Mouse (Mus musculus): Measurements from ENCODE around the gene 6030468B19Rik.

6030468B19Rik gene

DNA sequence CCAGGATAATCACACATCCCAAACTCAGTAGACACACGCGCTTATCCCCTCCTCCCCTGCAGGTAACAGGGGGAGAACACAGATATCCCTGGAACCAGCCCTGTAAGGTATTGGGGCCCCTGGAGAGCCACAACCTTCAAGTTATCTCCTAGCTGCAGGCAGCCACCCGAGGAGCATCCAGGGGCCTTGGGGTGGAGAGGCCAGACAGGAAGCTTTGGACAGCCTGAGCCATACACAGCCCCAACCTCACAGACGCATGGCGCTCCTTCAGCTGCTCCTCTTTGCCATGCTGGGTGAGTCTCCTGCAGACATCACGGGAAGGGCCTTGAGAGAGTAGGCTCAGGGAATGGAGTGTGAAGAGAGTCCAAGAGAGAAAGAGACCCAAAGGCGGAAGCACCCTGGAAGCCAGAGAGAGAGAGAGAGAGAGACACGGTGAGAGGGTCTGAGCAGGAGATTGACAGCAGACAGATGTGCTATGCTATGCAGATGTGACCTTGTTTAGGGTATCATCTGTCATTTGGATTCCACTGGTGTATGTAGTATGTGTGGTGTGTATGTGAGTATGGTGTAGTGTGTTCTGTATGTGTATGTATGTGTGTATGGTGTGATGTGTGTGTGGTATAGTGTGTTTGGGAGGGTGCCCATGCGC lies at the start of gene 6030468B19Rik:
TSS of gene 6030468B19Rik (plus strand) at position 150 of the 649 bp plus-strand sequence.
- DNase-seq (ENCODE audit: low read depth, low spot score): no peak

DNA sequence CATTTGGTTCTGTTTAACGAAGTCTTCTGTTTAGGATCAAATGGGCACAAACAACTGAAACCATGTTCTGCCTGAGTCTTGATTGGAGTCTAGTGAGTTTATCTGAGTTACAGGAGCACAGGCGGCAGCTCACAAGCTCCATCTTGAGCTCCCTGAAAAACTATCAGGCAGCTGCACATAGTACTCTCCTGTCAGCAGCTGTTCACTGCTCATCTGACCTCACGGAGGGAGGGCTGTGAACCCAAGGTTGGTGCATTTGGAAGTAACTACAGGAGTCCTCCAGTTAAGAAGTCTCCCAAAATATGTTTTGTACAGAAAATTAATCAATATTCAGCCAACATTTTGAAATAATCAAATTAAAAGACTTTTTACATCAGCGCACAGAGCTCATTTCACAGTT lies 48.8 kb upstream of the 6030468B19Rik start:
- no peak for DNase-seq (ENCODE audit: low read depth, low spot score)

- DNase-seq (ENCODE audit: low read depth, low spot score): no peak
These were observed 48.0 kb upstream of the 6030468B19Rik start for GRCm38 (mm10) chr11:117749414-117749813.

DNA sequence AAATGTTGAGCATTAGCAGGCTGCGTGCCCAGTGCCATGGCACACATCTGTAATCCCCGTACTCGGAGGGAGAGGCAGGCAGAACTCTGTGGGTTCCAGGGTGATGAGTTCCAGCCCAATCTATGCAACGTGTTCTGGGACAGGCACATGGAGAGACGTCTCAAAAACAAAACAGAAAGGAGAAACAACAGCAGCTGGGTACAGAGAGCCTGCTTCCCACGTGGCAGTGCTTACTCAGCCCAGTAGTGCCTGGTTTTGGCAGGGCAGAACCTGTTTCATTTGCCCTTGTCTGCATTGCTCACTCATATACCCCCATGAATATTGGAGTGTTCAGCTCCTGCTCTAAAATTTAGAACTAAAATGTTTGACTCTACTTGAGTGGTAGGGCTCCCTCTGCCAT lies 45.9 kb upstream of the 6030468B19Rik start:
- DNase-seq (ENCODE audit: low read depth, low spot score): no peak

DNA sequence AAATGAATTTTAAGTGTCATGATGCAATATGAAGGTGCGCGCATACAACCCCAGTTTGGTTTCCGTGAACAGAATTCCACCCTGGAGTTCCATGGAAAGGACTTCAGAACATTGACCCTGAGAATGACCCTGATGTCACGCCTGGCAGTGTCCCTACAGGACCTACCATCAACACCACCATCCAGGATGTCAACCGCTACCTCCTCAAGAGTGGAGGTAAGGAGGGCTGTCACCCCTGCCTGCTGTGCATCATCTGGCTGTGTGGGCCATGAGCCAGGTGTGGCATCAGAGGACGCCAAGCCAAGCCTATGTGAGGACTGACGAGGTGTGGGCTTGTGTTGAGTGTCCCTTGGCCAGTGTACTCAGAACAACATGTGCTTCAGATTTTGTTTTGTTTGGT lies 41.6 kb upstream of the 6030468B19Rik start:
- DNase-seq (ENCODE audit: low read depth, low spot score): no peak

GRCm38 (mm10) chr11:117759267-117759666 lies 38.2 kb upstream of the 6030468B19Rik start:
- DNase-seq (ENCODE audit: low read depth, low spot score): no peak

DNA sequence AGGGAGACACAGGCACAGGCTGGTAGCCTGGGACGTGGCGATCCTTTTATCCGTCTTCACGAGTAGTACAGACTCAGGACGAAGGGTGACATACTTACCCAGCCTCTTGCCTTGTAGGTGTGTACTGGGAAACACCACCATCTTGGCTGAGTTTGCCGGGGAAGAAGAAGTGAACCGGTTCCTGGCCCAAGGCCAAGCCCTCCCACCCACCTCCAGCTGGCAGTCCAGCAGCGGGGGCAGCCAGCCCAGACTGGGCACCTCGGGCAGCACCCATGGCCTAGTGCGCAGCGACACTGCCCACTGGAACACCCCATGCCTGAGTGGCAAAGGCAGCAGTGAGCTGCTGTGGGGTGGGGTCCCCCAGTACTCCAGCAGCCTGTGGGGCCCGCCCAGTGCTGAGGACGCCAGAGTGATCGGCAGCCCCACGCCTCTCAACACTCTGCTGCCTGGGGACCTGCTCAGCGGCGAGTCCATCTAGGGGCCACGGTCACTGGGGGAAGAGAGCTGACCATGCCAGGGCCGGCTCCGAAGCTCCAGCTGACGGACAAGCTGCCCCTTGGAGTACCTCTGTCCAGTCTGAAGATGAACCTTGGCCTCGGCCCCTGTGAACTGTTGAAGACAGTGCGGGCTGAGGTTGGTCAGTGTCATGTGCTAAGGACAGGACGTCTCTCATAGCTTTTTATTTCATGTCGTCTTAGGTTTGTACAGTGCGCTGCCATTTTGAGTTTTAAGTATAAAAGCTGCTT lies 36.9 kb upstream of the 6030468B19Rik start:
- no peak for DNase-seq (ENCODE audit: low read depth, low spot score)

- DNase-seq (ENCODE audit: low read depth, low spot score): no peak
These were observed 35.7 kb upstream of the 6030468B19Rik start for GRCm38 (mm10) chr11:117761801-117762200.

- no peak for DNase-seq (ENCODE audit: low read depth, low spot score)
These were observed 35.2 kb upstream of the 6030468B19Rik start for GRCm38 (mm10) chr11:117762246-117762645.

DNA sequence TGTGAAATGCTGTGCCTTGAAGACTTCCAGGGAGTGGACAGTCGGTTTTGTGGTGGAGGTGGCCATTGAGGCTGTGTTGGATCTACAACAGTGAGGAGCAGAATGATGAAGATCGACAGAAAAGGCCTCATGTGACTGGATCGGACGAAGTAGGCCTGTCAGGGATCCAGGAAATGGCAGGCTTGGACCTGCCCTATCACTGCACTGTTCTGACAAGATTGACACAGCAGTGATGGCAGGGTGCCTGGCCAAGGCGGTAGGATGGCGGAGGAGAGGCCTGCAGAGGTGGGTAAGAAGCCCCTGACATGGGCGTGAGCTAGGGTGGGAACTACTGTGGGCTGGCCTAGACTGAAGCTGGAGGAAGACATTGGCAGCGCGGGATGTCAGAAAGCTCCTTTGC lies 33.1 kb upstream of the 6030468B19Rik start:
- no peak for DNase-seq (ENCODE audit: low read depth, low spot score)

- DNase-seq (ENCODE audit: low read depth, low spot score): no peak
These were observed 32.1 kb upstream of the 6030468B19Rik start for GRCm38 (mm10) chr11:117765361-117765760.

GRCm38 (mm10) chr11:117766275-117766674 lies 31.2 kb upstream of the 6030468B19Rik start:
- no peak for DNase-seq (ENCODE audit: low read depth, low spot score)

DNA sequence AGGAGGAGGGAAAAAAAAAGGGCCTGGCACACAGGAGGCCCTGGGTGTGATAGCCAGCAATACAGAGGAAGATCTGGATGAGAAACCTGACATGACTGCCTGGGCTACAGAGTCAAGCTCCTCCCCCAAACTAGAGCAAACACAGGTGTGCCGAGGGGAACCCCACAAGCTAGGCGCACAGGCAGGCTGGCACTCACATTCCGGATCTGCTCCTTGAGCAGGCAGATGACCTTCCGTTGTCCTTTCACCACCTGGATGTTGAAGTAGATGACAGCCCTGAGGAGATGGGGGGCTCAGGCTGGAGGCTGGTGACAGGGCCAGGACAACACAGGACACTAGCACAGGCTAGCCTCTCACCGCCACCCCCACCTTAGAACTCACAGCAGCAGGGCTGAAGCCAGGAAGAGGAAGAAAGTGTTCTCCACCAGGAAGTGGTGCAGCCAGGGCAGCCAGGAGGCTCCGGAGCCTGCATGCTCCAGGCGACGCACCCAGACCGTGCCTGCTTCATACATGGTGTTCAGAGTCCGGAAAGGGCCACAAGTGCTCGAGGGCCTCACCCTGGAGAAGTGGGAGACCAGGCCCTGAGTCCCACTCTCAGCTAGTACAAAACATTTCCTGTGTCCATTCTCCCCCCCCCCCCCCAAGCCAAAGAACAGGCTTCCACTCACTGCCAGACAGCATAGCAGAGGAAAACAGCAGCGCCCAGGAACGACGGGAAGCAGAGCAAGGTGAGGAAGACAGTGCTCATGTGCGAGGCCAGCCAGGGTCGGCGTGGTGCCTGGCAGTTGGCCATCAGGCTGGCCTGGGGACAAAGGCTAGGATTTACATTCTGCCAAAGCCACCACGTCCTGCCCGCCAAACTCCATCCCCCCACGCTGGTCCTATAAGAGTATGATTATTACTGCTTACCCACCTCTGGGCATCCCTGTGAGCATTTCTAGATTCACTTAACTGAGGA lies 28.5 kb upstream of the 6030468B19Rik start:
- no peak for DNase-seq (ENCODE audit: low read depth, low spot score)

DNA sequence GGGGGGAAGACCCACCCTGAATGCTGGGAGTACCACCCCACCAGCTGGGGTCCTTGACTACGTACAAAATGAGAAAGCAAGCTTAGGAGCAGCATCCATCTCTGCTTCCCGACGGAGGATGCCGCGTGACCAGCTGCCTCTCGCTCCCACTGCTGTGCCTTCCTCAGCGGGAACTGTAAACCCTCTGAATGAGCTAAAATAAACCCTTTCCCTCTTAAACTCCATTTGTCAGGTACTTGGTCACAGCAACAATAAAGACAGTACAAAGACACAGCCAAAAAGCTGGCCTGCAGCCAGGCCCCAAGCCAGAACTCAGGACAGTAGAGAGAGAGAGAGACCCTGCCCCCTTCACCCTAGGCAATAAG lies 27.8 kb upstream of the 6030468B19Rik start:
- no peak for DNase-seq (ENCODE audit: low read depth, low spot score)

GRCm38 (mm10) chr11:117770407-117770806 lies 27.1 kb upstream of the 6030468B19Rik start:
- no peak for DNase-seq (ENCODE audit: low read depth, low spot score)

DNA sequence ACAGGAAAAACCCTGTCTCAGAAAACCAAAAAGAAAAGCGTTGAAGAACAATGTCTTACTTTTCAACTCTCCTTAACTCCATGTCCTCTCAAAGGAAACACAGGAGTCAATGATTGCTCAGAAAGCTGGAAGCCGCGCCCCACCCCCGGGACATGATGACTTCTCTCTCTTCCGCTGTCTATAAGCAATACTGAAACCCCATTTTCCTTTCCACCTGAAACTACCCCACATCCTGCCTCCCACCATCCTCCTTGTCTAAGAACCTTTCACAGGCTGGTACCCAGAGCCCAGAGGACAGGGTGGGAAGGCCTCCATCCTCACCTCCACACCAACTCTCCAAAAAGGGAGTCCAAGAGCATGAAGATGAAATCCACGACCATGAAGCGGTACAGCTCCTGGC lies 25.1 kb upstream of the 6030468B19Rik start:
- DNase-seq (ENCODE audit: low read depth, low spot score): no peak

DNA sequence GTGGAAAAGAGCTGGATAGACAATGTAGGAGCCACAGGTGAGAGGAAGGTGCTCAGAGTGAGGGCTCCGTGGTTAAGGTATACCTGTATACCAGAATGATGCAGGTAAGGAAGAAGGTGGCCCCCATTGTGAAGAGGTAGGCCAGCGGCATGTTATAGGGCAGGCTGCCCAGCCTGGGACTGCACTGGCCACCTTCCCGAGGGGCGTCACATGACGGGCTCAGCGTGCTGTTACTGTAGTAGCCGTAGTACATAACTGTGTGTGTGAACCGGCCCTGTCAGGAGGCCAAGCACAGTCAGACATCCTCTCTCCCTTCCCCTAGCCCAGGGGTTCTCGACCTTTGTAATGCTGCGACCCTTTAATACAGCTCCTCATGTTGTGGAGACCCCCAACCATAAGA lies 22.5 kb upstream of the 6030468B19Rik start:
- no peak for DNase-seq (ENCODE audit: low read depth, low spot score)

DNA sequence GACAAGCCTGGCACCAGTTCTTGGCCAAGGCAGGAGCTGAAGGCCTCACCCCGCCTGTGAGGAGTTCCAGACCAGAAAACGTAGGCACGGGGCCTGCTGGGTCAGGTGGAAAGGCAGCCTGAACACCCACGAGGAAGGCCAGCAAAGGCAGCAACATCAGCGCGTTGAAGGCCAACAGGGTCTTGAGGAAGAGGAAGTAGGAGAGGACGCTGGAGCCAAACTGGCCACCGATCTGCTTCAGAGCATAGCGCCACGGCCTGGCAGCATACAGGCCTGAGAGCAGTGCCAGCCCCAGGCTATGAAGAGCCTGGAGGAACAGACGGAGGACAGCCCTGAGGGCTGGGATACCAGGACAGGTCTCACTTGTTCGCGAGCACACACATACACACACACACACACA lies 21.9 kb upstream of the 6030468B19Rik start:
- DNase-seq (ENCODE audit: low read depth, low spot score): no peak

DNA sequence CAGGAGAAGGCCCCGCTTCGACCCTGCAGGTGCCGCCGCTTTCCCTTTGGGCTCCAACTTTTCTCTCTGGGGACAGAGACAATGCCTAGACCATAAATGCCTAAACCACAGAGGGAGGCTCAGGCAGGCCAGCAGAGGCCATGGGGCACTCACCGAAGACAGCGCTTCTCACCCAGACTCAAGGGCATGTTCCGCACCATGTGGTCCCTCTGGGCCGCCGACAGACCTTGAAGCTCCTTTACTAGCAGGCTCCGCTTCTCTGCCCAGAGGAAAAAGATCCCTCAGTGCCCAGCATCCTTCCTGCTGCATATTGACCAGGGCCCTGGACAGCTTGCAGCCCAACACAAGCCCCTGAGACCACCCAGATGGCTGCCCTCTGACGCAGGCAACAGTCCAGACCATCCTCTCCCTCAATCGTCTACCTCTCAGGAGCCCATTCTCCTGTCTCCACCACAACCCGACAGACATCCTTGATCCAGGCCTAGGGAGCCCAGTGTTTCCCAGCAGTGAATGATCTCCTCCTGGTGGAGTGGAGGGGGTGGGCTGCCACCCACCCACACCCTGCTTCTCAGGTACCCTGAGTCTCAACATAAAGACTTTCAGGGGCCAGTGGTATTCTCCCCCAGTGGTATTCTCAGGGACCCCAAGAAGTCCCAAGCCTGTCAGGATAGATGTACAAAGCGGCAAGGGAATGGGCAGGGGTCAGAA lies 21.2 kb upstream of the 6030468B19Rik start:
- DNase-seq (ENCODE audit: low read depth, low spot score): no peak

GRCm38 (mm10) chr11:117777111-117777510 lies 20.3 kb upstream of the 6030468B19Rik start:
- no peak for DNase-seq (ENCODE audit: low read depth, low spot score)

- DNase-seq (ENCODE audit: low read depth, low spot score): no peak
These were observed 19.4 kb upstream of the 6030468B19Rik start for GRCm38 (mm10) chr11:117778031-117778430.

Data from embryo, embryonic 11.5 days (tissue).